Mouse (Mus musculus) MEL (cell line): ENCODE data around the gene Ifit3.

Source experiments
- CTCF ChIP-seq, 3 experiments: IDR thresholded peaks in 2 of 3; conservative IDR thresholded peaks in 1 of 3; 2 replicates each; pipeline ENCODE4 v1.5.1; 2011 to 2012; ENCODE audit warnings: low read length in 3 of 3, low read depth in 2 of 3, mild to moderate bottlenecking in 2 of 3, improper control_type of control experiment in 1 of 3, inconsistent platforms in 1 of 3, mixed read lengths in 1 of 3, moderate library complexity in 1 of 3; ENCODE audit not compliant: control insufficient read depth in 1 of 3, insufficient read depth in 1 of 3, poor library complexity in 1 of 3, severe bottlenecking in 1 of 3
- HCFC1 ChIP-seq: IDR thresholded peaks from 2 replicates; pipeline ENCODE4 v1.6.1; 2012; ENCODE audit warnings: low read depth, mild to moderate bottlenecking, inconsistent platforms, low read length, improper control_type of control experiment, moderate library complexity
- POLR2A ChIP-seq, 2 experiments: IDR thresholded peaks; 2 replicates each; pipeline ENCODE4 v1.6.1; 2011 to 2012; ENCODE audit warnings: low read length in 2 of 2, mild to moderate bottlenecking in 2 of 2, control low read depth in 1 of 2, improper control_type of control experiment in 1 of 2, low read depth in 1 of 2, moderate library complexity in 1 of 2; ENCODE audit not compliant: control insufficient read depth in 1 of 2, insufficient read depth in 1 of 2, poor library complexity in 1 of 2
- POLR2AphosphoS5 ChIP-seq: IDR thresholded peaks from 2 replicates; pipeline ENCODE4 v1.6.1; 2012; ENCODE audit warnings: low read depth, borderline replicate concordance, mild to moderate bottlenecking, inconsistent platforms, low read length, moderate library complexity, mixed read lengths

DNA sequence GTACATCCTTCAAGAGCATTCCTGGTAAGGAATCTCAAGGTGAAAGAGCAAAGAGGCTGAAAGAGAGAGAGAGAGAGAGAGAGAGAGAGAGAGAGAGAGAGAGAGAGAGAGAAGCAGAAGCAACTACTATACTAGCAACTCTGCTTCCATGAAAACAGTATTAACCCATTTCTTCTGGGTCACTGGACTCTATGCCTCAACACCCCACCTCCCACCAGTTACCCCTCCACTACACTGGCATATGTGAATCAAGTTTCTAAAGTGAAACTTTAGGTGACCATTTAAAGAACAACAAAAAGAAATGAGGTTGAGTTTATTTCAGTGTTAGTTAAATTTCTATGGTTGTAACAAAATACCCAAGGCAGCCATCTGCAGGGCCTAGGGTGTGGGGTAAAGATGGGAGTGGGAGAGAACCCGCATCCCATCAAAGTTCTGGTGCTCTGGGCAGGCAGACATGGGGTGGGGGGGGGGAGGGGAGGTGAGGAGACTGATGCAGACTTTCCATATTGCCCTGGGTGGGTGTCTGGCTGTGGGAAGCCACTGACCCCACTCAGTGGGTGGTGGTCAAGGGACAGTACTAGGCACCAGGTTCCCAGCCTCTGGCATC, 17.1 kb upstream of the Ifit3 start:
- TF ChIP-seq POLR2AphosphoS5 (no peak), HCFC1 (no peak), CTCF (IDR thresholded peaks at IDR 0.05 in 2 of 3, conservative IDR thresholded peaks at IDR 0.05 in 1 of 3; ENCODE audit: control insufficient read depth in 1 of 3, insufficient read depth in 1 of 3, low read depth in 2 of 3, low read length in 3 of 3, poor library complexity in 1 of 3, severe bottlenecking in 1 of 3) (no peak), POLR2A (IDR thresholded peaks at IDR 0.05; ENCODE audit: control insufficient read depth in 1 of 2, insufficient read depth in 1 of 2, low read depth in 1 of 2, low read length in 2 of 2, poor library complexity in 1 of 2) (no peak)
